Mouse (Mus musculus): ENCODE data around the gene Ifna16.

GRCm38 (mm10) chr4:88680362-88680761, 3.6 kb upstream of the Ifna16 start:
- no peak for TF ChIP-seq POLR2A (IDR thresholded peaks at IDR 0.05; ENCODE audit: borderline replicate concordance, control insufficient read depth, low read depth, low read length)
- TF ChIP-seq CTCF (IDR thresholded peaks at IDR 0.05; ENCODE audit: control insufficient read depth, insufficient read depth, low read length), result no peak

Measured in bone marrow, adult 2 months (tissue).